Mouse (Mus musculus): ENCODE data around the gene Msgn1. TPM values are rescaled to one million over a fixed set of nuclear protein-coding genes. Genes with fewer than 3 reads are reported as not detected.

Gene Msgn1
- total and polyA plus RNA-seq, 2 experiments from 2014 or later = not detected

- TF ChIP-seq CTCF (IDR thresholded peaks at IDR 0.05; ENCODE audit: low read depth) (no peak), EP300 (IDR thresholded peaks at IDR 0.05; ENCODE audit: low read depth) (no peak)
- Histone ChIP-seq H3K36me3 (replicated peaks; ENCODE audit: control insufficient read depth, insufficient read depth, low read length) (no peaks in the 10 kb centered on the region), H3K9me3 (replicated peaks; ENCODE audit: control insufficient read depth, low read length) (no peaks in the 10 kb centered on the region), H3K27ac (ENCODE audit: low read depth) (no peak overlapping the region), H3K4me3 (ENCODE audit: low read depth, low read length) (no peak overlapping the region), H3K4me2 (ENCODE audit: low read depth, low read length) (no peak overlapping the region), H3K9ac (replicated peaks; ENCODE audit: low read depth, low read length) (no peak overlapping the region), H3K4me1 (ENCODE audit: control insufficient read depth, insufficient read depth) (no peaks in the 10 kb centered on the region), H3K27me3 (ENCODE audit: control insufficient read depth, insufficient read depth, low read length) (no peaks in the 10 kb centered on the region)
- DNase-seq (ENCODE audit: low spot score) = no peak
- ATAC-seq (ENCODE audit: insufficient read depth, low read depth) = no peak
- WGBS = 88% methylated on average over 1 of the region's 1 CpGs
These were observed 13.7 kb downstream of the Msgn1 start for GRCm38 (mm10) chr12:11195031-11195430.

GRCm38 (mm10) chr12:11178486-11179154 is 30.2 kb downstream of the Msgn1 start:
- Histone ChIP-seq H3K4me2 (ENCODE audit: low read depth, low read length) (peak overlapping the region; percentile 44), H3K9me3 (replicated peaks; ENCODE audit: control insufficient read depth, low read length) (no peaks in the 10 kb centered on the region), H3K27ac (ENCODE audit: low read depth) (no peak overlapping the region), H3K4me3 (ENCODE audit: low read depth, low read length) (peak overlapping the region; percentile 17; the same call in 1 of the 2 replicates), H3K9ac (replicated peaks; ENCODE audit: low read depth, low read length) (no peak overlapping the region), H3K36me3 (replicated peaks; ENCODE audit: control insufficient read depth, insufficient read depth, low read length) (no peaks in the 10 kb centered on the region), H3K4me1 (ENCODE audit: control insufficient read depth, insufficient read depth) (no peaks in the 10 kb centered on the region), H3K27me3 (ENCODE audit: control insufficient read depth, insufficient read depth, low read length) (peaks cover 11% of the 10 kb centered on the region; the same call in 1 of the 2 replicates)
- peak; percentile 76 for DNase-seq (ENCODE audit: low spot score)
- ATAC-seq (ENCODE audit: insufficient read depth, low read depth) = peak; percentile 86
- TF ChIP-seq EP300 (IDR thresholded peaks at IDR 0.05; ENCODE audit: low read depth) (no peak), CTCF (IDR thresholded peaks at IDR 0.05; ENCODE audit: low read depth) (peak; percentile 91)
- 20% methylated on average over 11 of the region's 11 CpGs for WGBS

- Histone ChIP-seq H3K27ac (ENCODE audit: low read depth) (no peak overlapping the region), H3K4me2 (ENCODE audit: low read depth, low read length) (no peak overlapping the region), H3K27me3 (ENCODE audit: control insufficient read depth, insufficient read depth, low read length) (peaks cover 11% of the 10 kb centered on the region; the same call in 1 of the 2 replicates), H3K9me3 (replicated peaks; ENCODE audit: control insufficient read depth, low read length) (no peaks in the 10 kb centered on the region), H3K9ac (replicated peaks; ENCODE audit: low read depth, low read length) (no peak overlapping the region), H3K4me3 (ENCODE audit: low read depth, low read length) (no peak overlapping the region), H3K36me3 (replicated peaks; ENCODE audit: control insufficient read depth, insufficient read depth, low read length) (no peaks in the 10 kb centered on the region), H3K4me1 (ENCODE audit: control insufficient read depth, insufficient read depth) (no peaks in the 10 kb centered on the region)
- DNase-seq (ENCODE audit: low spot score) (no peak), ATAC-seq (ENCODE audit: insufficient read depth, low read depth) (no peak)
- TF ChIP-seq CTCF (IDR thresholded peaks at IDR 0.05; ENCODE audit: low read depth) (no peak), EP300 (IDR thresholded peaks at IDR 0.05; ENCODE audit: low read depth) (no peak)
- 21% methylated on average over 5 of the region's 5 CpGs for WGBS
These were observed 31.1 kb downstream of the Msgn1 start for GRCm38 (mm10) chr12:11177408-11178394.

- ATAC-seq (ENCODE audit: insufficient read depth, low read depth) (no peak), DNase-seq (ENCODE audit: low spot score) (no peak)
- H3K27ac ChIP-seq (ENCODE audit: low read depth) = no peak overlapping the region
- TF ChIP-seq CTCF (IDR thresholded peaks at IDR 0.05; ENCODE audit: low read depth) (no peak), EP300 (IDR thresholded peaks at IDR 0.05; ENCODE audit: low read depth) (no peak)
- 76% methylated on average over 3 of the region's 3 CpGs for WGBS
- no peaks in the 10 kb centered on the region for H3K27me3 ChIP-seq (ENCODE audit: control insufficient read depth, insufficient read depth, low read length)
- no peak overlapping the region for H3K4me2 ChIP-seq (ENCODE audit: low read depth, low read length)
- no peak overlapping the region for H3K9ac ChIP-seq (replicated peaks; ENCODE audit: low read depth, low read length)
- H3K36me3 ChIP-seq (replicated peaks; ENCODE audit: control insufficient read depth, insufficient read depth, low read length) = no peaks in the 10 kb centered on the region
- H3K4me1 ChIP-seq (ENCODE audit: control insufficient read depth, insufficient read depth) = no peaks in the 10 kb centered on the region
- H3K9me3 ChIP-seq (replicated peaks; ENCODE audit: control insufficient read depth, low read length) = no peaks in the 10 kb centered on the region
- no peak overlapping the region for H3K4me3 ChIP-seq (ENCODE audit: low read depth, low read length)
These were observed 50.1 kb downstream of the Msgn1 start for GRCm38 (mm10) chr12:11158670-11159069.

Other genes with a start within 250 kb of the Msgn1 start
- 0.08 and 1.2 TPM in 2 replicates for gene Kcns3, start 57.9 kb downstream of the Msgn1 start, total RNA-seq (2014; rRNA removed; ENCODE audit: low replicate concordance)
- gene Kcns3, start 57.9 kb downstream of the Msgn1 start, polyA plus RNA-seq (2015; fragmentation: Nextera tagmentation; extraction: Ambion mirVana) = 0.18 TPM in 2 replicates
- gene Gen1, start 56.8 kb upstream of the Msgn1 start, total RNA-seq (2014; rRNA removed; ENCODE audit: low replicate concordance) = 1.9 and 4.5 TPM in 2 replicates
- gene Gen1, start 56.8 kb upstream of the Msgn1 start, polyA plus RNA-seq (2015; fragmentation: Nextera tagmentation; extraction: Ambion mirVana) = 1.5 and 1.6 TPM in 2 replicates
- gene Smc6, start 56.9 kb upstream of the Msgn1 start, total RNA-seq (2014; rRNA removed; ENCODE audit: low replicate concordance) = 12.3 and 16.7 TPM in 2 replicates
- 99.8 and 103 TPM in 2 replicates for gene Smc6, start 56.9 kb upstream of the Msgn1 start, polyA plus RNA-seq (2015; fragmentation: Nextera tagmentation; extraction: Ambion mirVana)
- gene Vsnl1, start 227.6 kb upstream of the Msgn1 start, total RNA-seq (2014; rRNA removed; ENCODE audit: low replicate concordance) = 1.6 and 6.9 TPM in 2 replicates
- 2.9 and 5.5 TPM in 2 replicates for gene Vsnl1, start 227.6 kb upstream of the Msgn1 start, polyA plus RNA-seq (2015; fragmentation: Nextera tagmentation; extraction: Ambion mirVana)
- not detected in 2 replicates for gene Rad51ap2, start 247.1 kb upstream of the Msgn1 start, total RNA-seq (2014; rRNA removed; ENCODE audit: low replicate concordance)
- 0.14 and 0.16 TPM in 2 replicates for gene Rad51ap2, start 247.1 kb upstream of the Msgn1 start, polyA plus RNA-seq (2015; fragmentation: Nextera tagmentation; extraction: Ambion mirVana)